ENCODE assay signal across 15 mouse cellular contexts in the genomic region with DNA sequence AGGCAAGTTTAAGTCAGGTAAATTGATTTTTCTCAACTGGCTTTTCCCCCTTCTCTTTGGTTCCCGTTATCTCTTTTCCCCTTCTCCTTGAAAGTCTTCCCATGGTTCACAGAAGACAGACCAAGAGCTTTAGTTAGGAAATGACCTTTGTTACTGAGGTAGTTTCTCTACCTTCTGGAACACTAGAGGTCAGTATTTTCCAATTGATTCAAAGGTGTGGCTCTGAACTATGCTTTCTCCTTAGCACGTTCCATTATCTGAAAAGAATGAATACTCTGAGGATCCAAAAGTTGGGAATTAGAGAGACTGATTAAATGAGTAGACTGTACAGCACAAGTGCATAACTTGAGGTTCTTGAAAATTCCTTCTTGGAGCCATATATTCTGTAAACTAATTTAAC. TPM values are rescaled to one million over a fixed set of nuclear protein-coding genes. Genes with fewer than 3 reads are reported as not detected.
DNase-seq lines count a peak whose midpoint lies in the region; ATAC-seq and TF ChIP-seq lines count a peak whose summit lies in the region.
"Had no signal": no experiment of that assay in that cellular context is flagged by ENCODE, and none has a peak within 500 bp of the region (broad histone marks: within the 10 kb centered on the region; RNA-seq: fewer than 3 reads in every experiment).

No protein-coding gene starts in this region.

- ATAC-seq in forebrain, embryonic 12.5 days (ENCODE audit: low FRiP score): peak; percentile 20; the same call in 1 of the 2 replicates
- ATAC-seq in forebrain, embryonic 11.5 days (replicated peaks; ENCODE audit: low FRiP score): no peak
- ATAC-seq in kidney, embryonic 14.5 days (ENCODE audit: low FRiP score, low TSS enrichment): no peak
- no peak for ATAC-seq in midbrain, postnatal 0 days (ENCODE audit: low FRiP score)
- ATAC-seq in megakaryocyte, adult 5-6 weeks (ENCODE audit: poor library complexity, severe bottlenecking): no peak

- H3K36me3 ChIP-seq in forebrain, embryonic 12.5 days (replicated peaks): no peaks in the 10 kb centered on the region
- no peaks in the 10 kb centered on the region for H3K36me3 ChIP-seq in forebrain, embryonic 11.5 days (ENCODE audit: control insufficient read depth, insufficient read depth, low read length)
- no peaks in the 10 kb centered on the region for H3K36me3 ChIP-seq in kidney, embryonic 14.5 days (ENCODE audit: control insufficient read depth, insufficient read depth, low read length)
- no peaks in the 10 kb centered on the region for H3K36me3 ChIP-seq in midbrain, postnatal 0 days (ENCODE audit: insufficient read depth, low read length)
- H3K36me3 ChIP-seq: G1E; limb, embryonic 15.5 days had no signal

- H3K27me3 ChIP-seq in forebrain, embryonic 12.5 days: no peaks in the 10 kb centered on the region
- no peaks in the 10 kb centered on the region for H3K27me3 ChIP-seq in forebrain, embryonic 11.5 days (ENCODE audit: control insufficient read depth, insufficient read depth, low read length)
- H3K27me3 ChIP-seq in kidney, embryonic 14.5 days (ENCODE audit: control insufficient read depth, insufficient read depth, low read length): no peaks in the 10 kb centered on the region
- no peaks in the 10 kb centered on the region for H3K27me3 ChIP-seq in midbrain, postnatal 0 days (ENCODE audit: insufficient read depth, low read length)
- H3K27me3 ChIP-seq: limb, embryonic 15.5 days had no signal

- peak; percentile 76 for TF ChIP-seq CTCF in midbrain, postnatal 0 days (IDR thresholded peaks at IDR 0.05)

- H3K9ac ChIP-seq in forebrain, embryonic 12.5 days: no peak overlapping the region
- no peak overlapping the region for H3K9ac ChIP-seq in forebrain, embryonic 11.5 days (ENCODE audit: low read length)
- no peak overlapping the region for H3K9ac ChIP-seq in kidney, embryonic 14.5 days (ENCODE audit: low read depth, low read length)
- H3K9ac ChIP-seq in midbrain, postnatal 0 days (replicated peaks; ENCODE audit: low read length, poor library complexity, severe bottlenecking): peak overlapping the region; percentile 36; the same call in 1 of the 2 replicates
- H3K9ac ChIP-seq: limb, embryonic 15.5 days had no signal

- no peak overlapping the region for H3K27ac ChIP-seq in forebrain, embryonic 12.5 days
- no peak overlapping the region for H3K27ac ChIP-seq in forebrain, embryonic 11.5 days (ENCODE audit: low read depth, low read length)
- H3K27ac ChIP-seq in kidney, embryonic 14.5 days (ENCODE audit: low read depth, low read length): no peak overlapping the region
- H3K27ac ChIP-seq in midbrain, postnatal 0 days (ENCODE audit: low read depth, low read length): no peak overlapping the region
- H3K27ac ChIP-seq: limb, embryonic 15.5 days had no signal

- no peak overlapping the region for H3K4me3 ChIP-seq in forebrain, embryonic 12.5 days (replicated peaks)
- no peak overlapping the region for H3K4me3 ChIP-seq in forebrain, embryonic 11.5 days (ENCODE audit: low read depth, low read length)
- H3K4me3 ChIP-seq in kidney, embryonic 14.5 days (ENCODE audit: low read length): no peak overlapping the region
- peak overlapping the region; percentile 53 for H3K4me3 ChIP-seq in midbrain, postnatal 0 days (ENCODE audit: low read depth, low read length)
- H3K4me3 ChIP-seq: limb, embryonic 15.5 days had no signal

- DNase-seq in forebrain, embryonic 11.5 days (ENCODE audit: low spot score): no peak
- DNase-seq in kidney, adult 9 months: peak; percentile 21
- DNase-seq in brain, adult 2 months (ENCODE audit: low read depth, low spot score): peak; percentile 54
- DNase-seq in midbrain, postnatal 0 days (ENCODE audit: low spot score): peak; percentile 64
- DNase-seq in heart, adult 11 months: no peak
- DNase-seq: heart, postnatal 36 days; kidney, postnatal 25 days; lung, postnatal 14 days; spleen, adult 18-20 months had no signal

- WGBS in forebrain, embryonic 12.5 days: 34% methylated on average over 2 of the region's 2 CpGs
- WGBS in forebrain, embryonic 11.5 days: 27% methylated on average over 2 of the region's 2 CpGs
- WGBS in kidney, embryonic 14.5 days: 36% methylated on average over 2 of the region's 2 CpGs
- 22% methylated on average over 2 of the region's 2 CpGs for WGBS in midbrain, postnatal 0 days

- H3K9me3 ChIP-seq in forebrain, embryonic 12.5 days: no peaks in the 10 kb centered on the region
- H3K9me3 ChIP-seq in forebrain, embryonic 11.5 days (ENCODE audit: control insufficient read depth, low read length): no peaks in the 10 kb centered on the region
- H3K9me3 ChIP-seq in kidney, embryonic 14.5 days (ENCODE audit: control insufficient read depth, low read length): no peaks in the 10 kb centered on the region
- H3K9me3 ChIP-seq in midbrain, postnatal 0 days (ENCODE audit: low read length): no peaks in the 10 kb centered on the region
- H3K9me3 ChIP-seq: limb, embryonic 15.5 days had no signal

- 0 out of 2 replicates have a peak, but pooled peaks cover 3% of the 10 kb centered on the region for H3K4me1 ChIP-seq in forebrain, embryonic 12.5 days
- H3K4me1 ChIP-seq in forebrain, embryonic 11.5 days (replicated peaks; ENCODE audit: control insufficient read depth, insufficient read depth, low read length): no peaks in the 10 kb centered on the region
- no peaks in the 10 kb centered on the region for H3K4me1 ChIP-seq in kidney, embryonic 14.5 days (ENCODE audit: control insufficient read depth, insufficient read depth, low read length)
- no peaks in the 10 kb centered on the region for H3K4me1 ChIP-seq in midbrain, postnatal 0 days (ENCODE audit: insufficient read depth, low read length)
- H3K4me1 ChIP-seq: limb, embryonic 15.5 days had no signal

- no peak overlapping the region for H3K4me2 ChIP-seq in forebrain, embryonic 12.5 days
- H3K4me2 ChIP-seq in forebrain, embryonic 11.5 days (ENCODE audit: low read depth, low read length, severe bottlenecking): no peak overlapping the region
- no peak overlapping the region for H3K4me2 ChIP-seq in kidney, embryonic 14.5 days (replicated peaks; ENCODE audit: low read depth, low read length)
- peak overlapping the region; percentile 47 for H3K4me2 ChIP-seq in midbrain, postnatal 0 days (ENCODE audit: low read depth, low read length, poor library complexity, severe bottlenecking)
- H3K4me2 ChIP-seq: limb, embryonic 15.5 days had no signal

RNA-seq across cellular contexts. Expression of a gene that starts 1.9 kb away (rescaled TPM):
- polyA plus RNA-seq in forebrain, embryonic 12.5 days (2016; fragmentation: Nextera tagmentation; extraction: Ambion mirVana): 0.17 and 0.23 TPM in 2 replicates
- 0.03 TPM in 1 of 2 replicates, not detected in the other for polyA plus RNA-seq in forebrain, embryonic 11.5 days (2014; fragmentation: Nextera tagmentation; extraction: Ambion mirVana)
- polyA plus RNA-seq in kidney, embryonic 14.5 days (2014; fragmentation: Nextera tagmentation; extraction: Ambion mirVana): not detected in 2 replicates
- 20.4 and 24.3 TPM in 2 replicates for total RNA-seq in midbrain, postnatal 0 days (2014; rRNA removed)
- 2.4 and 2.9 TPM in 2 replicates for polyA plus RNA-seq in midbrain, postnatal 0 days (2015; fragmentation: Nextera tagmentation; extraction: Ambion mirVana)
- not detected in 2 replicates for total RNA-seq in megakaryocyte, adult 5-6 weeks (2015)
- not detected in 2 replicates for total RNA-seq in megakaryocyte, adult 5-6 weeks (2017)
- total RNA-seq: common myeloid progenitor, adult 5-6 weeks; heart, postnatal 36 days had no signal
- polyA plus RNA-seq: G1E; limb, embryonic 15.5 days had no signal

Comparison
In these comparisons a context has a peak if more than half of its experiments do, and no peak if none do; other contexts are left out.
1. DNase-seq: peak in kidney, adult 9 months (single experiment), brain, adult 2 months (single experiment) and midbrain, postnatal 0 days (single experiment); none in forebrain, embryonic 11.5 days (single experiment) and heart, adult 11 months (single experiment).